Mouse (Mus musculus): Measurements from ENCODE around the gene Rab4a. TPM values are rescaled to one million over a fixed set of nuclear protein-coding genes. Genes with fewer than 3 reads are reported as not detected.
A peak's percentile ranks its signal among the peaks of the same experiment; 100 is the strongest.

The Rab4a gene
- total RNA-seq, 2 experiments from 2014 or later: 19.6 to 21.3 TPM

GRCm38 (mm10) chr8:123813173-123813891 lies 7.5 kb downstream of the Rab4a start:
- peak; percentile 27 for DNase-seq

DNA sequence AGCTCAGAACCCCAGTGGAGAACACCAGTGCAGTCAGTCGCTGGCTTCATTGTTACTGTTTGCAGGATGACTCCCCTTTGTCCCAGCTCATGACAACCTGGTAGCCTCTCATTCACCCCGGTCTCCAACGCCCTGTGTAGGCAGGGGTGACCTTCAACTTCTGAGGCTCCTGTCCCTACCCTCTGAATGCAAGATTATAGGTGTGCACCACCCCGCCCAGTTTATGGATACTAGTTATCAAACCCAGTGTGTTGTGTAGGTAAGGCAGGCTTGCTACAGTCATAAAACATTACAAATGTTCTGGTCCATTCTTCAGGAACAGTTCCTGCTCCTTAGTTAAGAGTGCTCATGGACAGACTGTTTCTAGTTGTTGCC lies 8.1 kb downstream of the Rab4a start:
- no peak for DNase-seq

GRCm38 (mm10) chr8:123815325-123815724 lies 9.5 kb downstream of the Rab4a start:
- DNase-seq: no peak

DNA sequence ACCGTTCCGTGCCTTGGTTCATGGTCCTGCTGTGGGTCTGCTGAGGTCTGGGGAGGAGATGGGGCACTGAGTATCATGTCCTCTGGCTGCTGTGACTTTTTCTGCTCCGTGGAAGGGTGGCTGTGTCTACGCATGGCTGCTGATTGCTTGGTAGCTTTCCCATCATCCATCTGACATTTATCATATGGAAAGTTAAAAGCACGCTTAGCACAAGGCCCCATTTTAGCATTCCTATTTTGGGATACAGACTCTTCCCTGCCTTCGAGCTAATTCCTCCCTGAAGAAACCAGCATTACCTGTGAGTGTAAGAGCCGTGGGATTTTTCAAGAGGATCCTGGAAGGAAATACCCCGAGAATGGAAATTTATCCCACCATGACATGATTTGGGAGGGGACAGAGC lies 11.2 kb downstream of the Rab4a start:
- no peak for DNase-seq

DNA sequence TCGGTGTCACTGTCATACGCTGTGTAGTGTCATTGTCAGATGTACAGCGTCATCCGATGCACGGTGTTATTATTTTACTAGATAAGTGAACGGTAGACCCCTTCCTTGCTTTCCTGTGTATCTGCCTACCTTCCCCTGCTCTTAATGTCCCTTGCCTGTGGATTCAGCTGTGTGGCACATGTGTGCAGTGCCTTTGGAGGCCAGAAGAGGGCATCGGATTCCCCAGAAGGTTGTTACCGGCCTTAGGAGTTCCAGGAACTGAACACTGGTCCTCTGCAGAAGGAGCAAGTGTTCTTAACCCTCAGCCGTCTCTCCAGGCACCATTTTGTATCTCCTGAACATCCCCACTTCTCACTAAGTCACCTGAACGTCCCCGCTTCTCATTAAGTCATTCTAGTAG lies 12.0 kb downstream of the Rab4a start:
- DNase-seq: no peak

GRCm38 (mm10) chr8:123819683-123820610 lies 14.2 kb downstream of the Rab4a start:
- no peak for DNase-seq

DNA sequence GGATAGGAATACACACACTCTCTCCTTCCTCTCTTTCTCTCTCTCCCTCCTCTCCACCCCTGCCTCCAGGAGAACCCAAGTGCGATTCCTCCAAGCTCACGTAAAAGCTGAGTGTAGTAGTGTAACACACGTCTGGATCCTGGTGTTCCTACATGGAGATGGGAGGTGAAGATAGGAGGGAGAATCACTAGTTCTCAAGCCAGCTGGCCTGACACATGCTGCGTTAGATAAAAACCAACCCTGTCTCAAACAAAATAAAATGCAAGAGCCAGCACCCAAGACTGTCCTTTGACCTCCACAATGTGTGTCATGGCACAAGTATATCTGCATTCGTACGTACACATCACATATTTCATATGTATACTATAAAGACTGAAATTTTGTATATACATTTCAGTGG lies 15.0 kb downstream of the Rab4a start:
- DNase-seq: no peak

GRCm38 (mm10) chr8:123823111-123823510 lies 17.3 kb downstream of the Rab4a start:
- DNase-seq: no peak

DNA sequence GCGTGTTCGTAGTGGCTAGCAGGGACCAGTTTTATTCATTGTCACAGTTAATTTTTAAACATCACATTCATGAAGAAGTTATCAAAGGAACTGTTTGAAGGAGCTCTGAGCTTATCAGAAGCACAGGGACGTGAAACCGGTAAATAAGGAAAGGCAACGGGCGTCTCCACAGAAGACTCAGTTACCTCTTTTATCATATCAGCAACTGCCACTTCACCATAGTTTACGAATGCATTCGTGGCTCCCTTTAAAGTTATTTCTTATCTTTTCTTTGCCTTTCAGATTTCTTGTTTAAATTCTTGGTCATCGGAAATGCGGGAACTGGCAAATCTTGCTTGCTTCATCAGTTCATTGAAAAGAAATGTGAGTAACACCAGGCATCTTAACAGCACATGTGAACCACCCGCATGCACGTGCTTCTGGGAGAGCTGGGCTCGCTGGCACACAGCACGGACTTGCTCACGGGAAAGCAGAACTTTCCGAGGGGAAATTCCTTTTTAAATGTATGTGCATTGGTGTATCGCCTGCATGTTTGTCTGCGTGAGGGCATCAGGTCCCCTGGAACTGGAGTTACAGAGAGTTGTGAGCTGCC lies 17.8 kb downstream of the Rab4a start:
- no peak for DNase-seq

- DNase-seq: no peak
Measured at GRCm38 (mm10) chr8:123826001-123826400, 20.2 kb downstream of the Rab4a start.

DNA sequence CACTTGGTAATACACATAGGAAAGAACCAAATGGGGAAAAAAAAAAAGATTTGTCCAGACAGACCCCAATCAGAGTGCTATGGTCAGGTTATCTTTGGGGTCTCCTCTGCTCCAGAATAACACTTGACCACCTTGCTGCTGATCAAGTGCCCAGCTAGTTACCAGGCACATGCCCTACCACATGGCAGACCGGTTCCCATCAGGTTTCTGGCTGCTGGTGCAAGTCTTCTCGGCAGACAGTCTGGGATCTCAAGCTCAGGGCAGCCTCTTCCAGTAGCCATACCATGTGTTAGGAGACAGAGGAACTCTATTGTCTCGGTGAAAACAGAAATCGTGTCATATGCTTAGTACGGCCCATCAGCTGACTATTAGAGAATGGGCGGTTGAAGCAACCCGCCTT lies 21.0 kb downstream of the Rab4a start:
- no peak for DNase-seq

DNA sequence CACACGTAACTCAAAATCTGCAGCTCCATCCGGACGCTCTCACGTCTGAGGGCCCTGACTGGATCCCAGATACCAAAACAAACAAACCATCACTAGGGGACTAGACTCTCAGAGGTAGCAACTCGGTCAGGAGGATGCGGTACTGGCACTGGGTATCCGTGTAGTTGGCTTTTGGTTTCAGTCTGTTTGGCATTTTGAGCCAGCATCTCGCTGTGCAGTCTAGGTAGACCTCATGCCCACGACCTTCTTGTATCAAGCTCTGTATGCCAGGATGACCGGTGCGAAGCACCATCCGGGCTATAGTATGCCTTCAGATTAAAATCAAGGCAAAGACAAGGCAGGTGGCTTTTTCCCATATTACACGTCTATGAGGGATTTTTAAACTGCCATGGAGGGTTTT lies 21.7 kb downstream of the Rab4a start:
- no peak for DNase-seq

GRCm38 (mm10) chr8:123832757-123833156 lies 27.0 kb downstream of the Rab4a start:
- DNase-seq: peak; percentile 82

GRCm38 (mm10) chr8:123835451-123835850 lies 29.7 kb downstream of the Rab4a start:
- DNase-seq: peak; percentile 73

DNA sequence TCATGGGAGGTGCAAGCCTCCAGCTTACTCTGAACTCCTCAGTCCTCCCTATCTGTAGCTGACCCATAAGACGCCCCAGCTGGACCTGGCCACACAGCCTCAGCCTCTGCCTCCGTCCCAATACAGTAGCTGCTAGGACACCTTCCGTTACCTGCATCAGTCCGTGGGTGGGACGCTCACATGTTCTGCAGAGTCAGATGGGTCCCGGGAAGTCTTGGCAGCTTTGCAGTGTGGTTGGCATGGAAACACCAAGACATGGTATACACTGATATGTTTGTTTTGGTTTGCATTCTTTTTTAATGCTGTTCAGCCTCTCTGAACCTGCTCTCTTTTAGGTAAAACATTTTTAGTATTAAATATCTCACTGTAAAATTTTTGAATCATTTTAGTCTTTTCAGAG lies 30.6 kb downstream of the Rab4a start:
- DNase-seq: no peak

- peak; percentile 47 for DNase-seq
Measured at GRCm38 (mm10) chr8:123838496-123838895, 32.7 kb downstream of the Rab4a start.

GRCm38 (mm10) chr8:123840578-123841345 lies 35.0 kb downstream of the Rab4a start:
- DNase-seq: no peak

GRCm38 (mm10) chr8:123842086-123842485 lies 36.3 kb downstream of the Rab4a start:
- no peak for DNase-seq

GRCm38 (mm10) chr8:123844341-123844740 lies 38.6 kb downstream of the Rab4a start:
- no peak for DNase-seq

DNA sequence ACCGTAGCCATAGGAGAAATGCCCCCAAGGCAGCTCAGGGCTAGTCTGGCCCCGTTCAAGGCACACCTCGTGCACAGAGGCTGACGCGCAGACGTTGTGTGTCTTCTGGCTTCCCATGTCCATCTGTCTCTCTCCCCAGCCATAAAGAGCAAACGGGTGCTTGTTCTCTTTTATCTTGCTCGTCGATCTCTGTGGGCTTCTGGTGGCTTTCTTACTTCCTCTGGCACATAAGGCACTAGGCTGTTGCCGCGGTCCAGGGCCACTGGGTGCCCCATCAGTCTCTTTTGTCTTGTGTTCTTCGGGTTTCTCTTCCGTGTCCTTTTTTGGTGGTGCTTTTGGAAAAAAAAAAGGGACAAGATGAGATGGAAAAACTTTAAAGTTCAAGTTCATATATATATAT lies 39.3 kb downstream of the Rab4a start:
- no peak for DNase-seq

GRCm38 (mm10) chr8:123845991-123846390 lies 40.2 kb downstream of the Rab4a start:
- DNase-seq: no peak

DNA sequence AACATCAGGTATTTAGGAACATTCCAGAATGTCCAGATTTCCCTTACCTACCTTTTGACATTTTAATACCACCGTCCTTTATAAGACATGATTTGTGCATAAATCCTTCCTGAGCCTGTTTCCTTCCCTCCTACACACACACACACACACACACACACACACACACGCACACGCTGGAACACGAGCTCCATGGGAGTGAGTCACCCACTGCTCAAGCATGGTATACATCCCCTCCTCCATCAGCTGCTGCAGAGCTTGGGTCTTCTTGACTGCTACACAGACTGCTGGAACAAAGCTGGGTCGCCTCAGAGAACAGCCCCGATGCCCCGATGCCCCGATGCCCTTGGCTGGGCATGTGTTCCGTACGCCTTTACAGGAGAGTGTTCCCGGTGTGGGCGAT lies 40.7 kb downstream of the Rab4a start:
- DNase-seq: no peak
